Mouse (Mus musculus) layer of hippocampus, postnatal 36 days (tissue): ENCODE results near the gene Unc13d. TPM values are rescaled to one million over a fixed set of nuclear protein-coding genes. Genes with fewer than 3 reads are reported as not detected.
A peak's percentile ranks its signal among the peaks of the same experiment; 100 is the strongest.
"Not testable (repeated sequence)": the region's sequence is repeated elsewhere in the genome, so short reads cannot be mapped to it uniquely, and the experiment has no call there.

Experiments used
- DNase-seq, 2 experiments: peaks; one replicate each; pipeline ENCODE4 v3.0.0; 2022
- total RNA-seq, 2 experiments: library from RNA; stranded (reverse); gene quantifications; 2 replicates each; pipeline ENCODE4 v1.2.3; 2021

Gene Unc13d
- total RNA-seq, 2 experiments from 2014 or later = 1.9 to 2.4 TPM

GRCm38 (mm10) chr11:116021328-116022220 lies 56.2 kb downstream of the Unc13d start:
- DNase-seq = no peak

GRCm38 (mm10) chr11:116020519-116020922 lies 57.2 kb downstream of the Unc13d start:
- DNase-seq = no peak

GRCm38 (mm10) chr11:116019976-116020411 lies 57.8 kb downstream of the Unc13d start:
- DNase-seq = no peak

- DNase-seq = no peak
Measured at GRCm38 (mm10) chr11:116019360-116019791, 58.4 kb downstream of the Unc13d start.

- DNase-seq = not testable (repeated sequence)
Measured at GRCm38 (mm10) chr11:116018867-116019266, 58.9 kb downstream of the Unc13d start.

- DNase-seq = no peak
Measured at GRCm38 (mm10) chr11:116018106-116018505, 59.7 kb downstream of the Unc13d start.

- no peak for DNase-seq
Measured at GRCm38 (mm10) chr11:116014821-116015220, 62.9 kb downstream of the Unc13d start.

- peak; percentile 73 to 76 for DNase-seq
Measured at GRCm38 (mm10) chr11:116012262-116012947, 65.4 kb downstream of the Unc13d start, which contains the start of gene Galk1. Gene Galk1 (minus strand): TSS chr11:116012719.

Other genes with a start within 250 kb of the Unc13d start
- gene Myo15b, start 219.6 kb downstream of the Unc13d start, total RNA-seq = under 1 TPM in 1 of 2 experiments, not detected in 1; 0.20 TPM
- under 1 TPM in 1 of 2 experiments, not detected in 1; 0.72 TPM for gene Smim5, start 178.0 kb downstream of the Unc13d start, total RNA-seq
- not detected for gene Smim6, start 165.9 kb downstream of the Unc13d start, total RNA-seq
- gene Sap30bp, start 144.7 kb downstream of the Unc13d start, total RNA-seq = 10 to 100 TPM; 52.2 to 58.2 TPM
- gene Recql5, start 144.5 kb downstream of the Unc13d start, total RNA-seq = 10 to 100 TPM; 30.4 to 35.1 TPM
- gene Itgb4, start 103.3 kb downstream of the Unc13d start, total RNA-seq = 1 to 10 TPM; 8.2 to 9.7 TPM
- gene Galk1, start 65.2 kb downstream of the Unc13d start, total RNA-seq = 10 to 100 TPM; 13.4 to 14.2 TPM
- 100 to 1,000 TPM; 263 to 275 TPM for gene H3f3b, start 50.0 kb downstream of the Unc13d start, total RNA-seq
- 10 to 100 TPM; 19.4 to 21.9 TPM for gene Unk, start 47.6 kb downstream of the Unc13d start, total RNA-seq
- gene Wbp2, start 9.0 kb upstream of the Unc13d start, total RNA-seq = 100 to 1,000 TPM; 402 to 404 TPM
- gene Trim47, start 49.2 kb upstream of the Unc13d start, total RNA-seq = 1 to 10 TPM; 4.4 to 4.6 TPM
- 1 to 10 TPM; 7.1 to 8.0 TPM for gene Trim65, start 53.2 kb upstream of the Unc13d start, total RNA-seq
- gene Mrpl38, start 60.9 kb upstream of the Unc13d start, total RNA-seq = 10 to 100 TPM; 55.1 to 58.2 TPM
- 10 to 100 TPM; 80.9 to 95.6 TPM for gene Fbf1, start 90.2 kb upstream of the Unc13d start, total RNA-seq
- 10 to 100 TPM; 36.1 to 45.4 TPM for gene Ten1, start 120.9 kb upstream of the Unc13d start, total RNA-seq
- gene Acox1, start 121.1 kb upstream of the Unc13d start, total RNA-seq = 100 to 1,000 TPM; 119 to 126 TPM
- gene Evpl, start 160.1 kb upstream of the Unc13d start, total RNA-seq = under 1 TPM; 0.25 to 0.85 TPM
- gene Srp68, start 196.3 kb upstream of the Unc13d start, total RNA-seq = 10 to 100 TPM; 60.7 to 66.0 TPM
- not detected for gene Galr2, start 203.0 kb upstream of the Unc13d start, total RNA-seq
- 10 to 100 TPM; 77.1 to 80.9 TPM for gene Exoc7, start 229.3 kb upstream of the Unc13d start, total RNA-seq